Mouse (Mus musculus) liver, adult 2 months (tissue): Measurements from ENCODE around the gene Lamp2.

Experiments
- CTCF ChIP-seq: fragments of 200-500 bp; IDR thresholded peaks from 2 replicates; pipeline ENCODE4 v1.5.1; 2011; ENCODE audit warnings: low read depth, low read length, control low read depth
- POLR2A ChIP-seq: fragments of 200-500 bp; IDR thresholded peaks from 2 replicates; pipeline ENCODE4 v1.6.1; 2011; ENCODE audit warnings: low read length, control low read depth; ENCODE audit not compliant: insufficient read depth; ENCODE audit errors: extremely low read depth

DNA sequence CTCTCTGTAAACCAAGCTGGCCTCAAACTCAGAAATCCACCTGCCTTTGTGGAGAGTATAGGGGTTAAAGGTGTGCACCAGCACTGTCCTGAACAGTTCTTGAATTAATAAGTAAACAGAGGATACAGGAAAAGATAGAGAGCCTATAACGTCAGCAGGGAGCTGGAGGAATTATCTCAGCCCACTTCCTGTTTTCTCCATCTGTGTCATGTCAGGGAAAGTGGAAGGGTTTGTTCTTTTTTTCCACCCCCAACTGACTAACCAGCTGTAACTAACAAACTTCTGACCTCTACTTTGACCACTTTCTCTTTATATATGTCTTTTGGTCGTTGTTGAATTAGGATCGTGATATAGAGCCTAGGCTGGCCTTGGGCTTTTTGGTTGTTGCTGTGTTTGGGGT, 4.6 kb upstream of the Lamp2 start:
- TF ChIP-seq POLR2A: no peak
- TF ChIP-seq CTCF: no peak
